Mouse (Mus musculus): Measurements from ENCODE around the gene Mapk13. TPM values are rescaled to one million over a fixed set of nuclear protein-coding genes. Genes with fewer than 3 reads are reported as not detected.
A peak's percentile ranks its signal among the peaks of the same experiment; 100 is the strongest.

Gene Mapk13
- polyA plus RNA-seq, 1 experiment from 2014 or later: 44.6 TPM

- Histone ChIP-seq H3K27me3 (ENCODE audit: control insufficient read depth, insufficient read depth, low read length) (no peaks in the 10 kb centered on the region), H3K4me2 (replicated peaks; ENCODE audit: low read depth, low read length) (peak overlapping the region; percentile 99), H3K36me3 (ENCODE audit: control insufficient read depth, insufficient read depth, low read length) (peaks cover 9% of the 10 kb centered on the region), H3K27ac (ENCODE audit: low read depth, low read length) (peak overlapping the region; percentile 96), H3K4me3 (ENCODE audit: low read length) (peak overlapping the region; percentile 84), H3K9ac (ENCODE audit: low read depth, low read length) (peak overlapping the region; percentile 100), H3K9me3 (ENCODE audit: control insufficient read depth, low read length) (no peaks in the 10 kb centered on the region), H3K4me1 (ENCODE audit: control insufficient read depth, insufficient read depth, low read length) (peaks cover 13% of the 10 kb centered on the region; the same call in 1 of the 2 replicates)
- peak; percentile 97 for ATAC-seq (ENCODE audit: low FRiP score, low TSS enrichment)
- WGBS: under 1% methylated on average over 37 of the region's 42 CpGs
Measured at GRCm38 (mm10) chr17:28801474-28802005, 32.4 kb downstream of the Mapk13 start.

- no peaks in the 10 kb centered on the region for H3K27me3 ChIP-seq (ENCODE audit: control insufficient read depth, insufficient read depth, low read length)
- no peaks in the 10 kb centered on the region for H3K9me3 ChIP-seq (ENCODE audit: control insufficient read depth, low read length)
- peak overlapping the region; percentile 100 for H3K9ac ChIP-seq (ENCODE audit: low read depth, low read length)
- H3K27ac ChIP-seq (ENCODE audit: low read depth, low read length): no peak overlapping the region
- H3K36me3 ChIP-seq (ENCODE audit: control insufficient read depth, insufficient read depth, low read length): peaks cover 14% of the 10 kb centered on the region
- H3K4me2 ChIP-seq (replicated peaks; ENCODE audit: low read depth, low read length): peak overlapping the region; percentile 89
- WGBS: 1% methylated on average over 18 of the region's 18 CpGs
- peak; percentile 24; the same call in 1 of the 2 replicates for ATAC-seq (ENCODE audit: low FRiP score, low TSS enrichment)
- peaks cover 13% of the 10 kb centered on the region; the same call in 1 of the 2 replicates for H3K4me1 ChIP-seq (ENCODE audit: control insufficient read depth, insufficient read depth, low read length)
- H3K4me3 ChIP-seq (ENCODE audit: low read length): peak overlapping the region; percentile 84
Measured at GRCm38 (mm10) chr17:28802006-28802481, 32.9 kb downstream of the Mapk13 start.

GRCm38 (mm10) chr17:28803316-28803715 lies 34.2 kb downstream of the Mapk13 start:
- H3K4me2 ChIP-seq (replicated peaks; ENCODE audit: low read depth, low read length): no peak overlapping the region
- peaks cover 13% of the 10 kb centered on the region; the same call in 1 of the 2 replicates for H3K4me1 ChIP-seq (ENCODE audit: control insufficient read depth, insufficient read depth, low read length)
- no peaks in the 10 kb centered on the region for H3K9me3 ChIP-seq (ENCODE audit: control insufficient read depth, low read length)
- ATAC-seq (ENCODE audit: low FRiP score, low TSS enrichment): no peak
- 74% methylated on average over 1 of the region's 1 CpGs for WGBS
- H3K36me3 ChIP-seq (ENCODE audit: control insufficient read depth, insufficient read depth, low read length): peaks cover 24% of the 10 kb centered on the region
- H3K27me3 ChIP-seq (ENCODE audit: control insufficient read depth, insufficient read depth, low read length): no peaks in the 10 kb centered on the region
- no peak overlapping the region for H3K9ac ChIP-seq (ENCODE audit: low read depth, low read length)
- H3K27ac ChIP-seq (ENCODE audit: low read depth, low read length): no peak overlapping the region
- H3K4me3 ChIP-seq (ENCODE audit: low read length): no peak overlapping the region

GRCm38 (mm10) chr17:28804973-28805372 lies 35.9 kb downstream of the Mapk13 start:
- WGBS: 96% methylated on average over 6 of the region's 6 CpGs
- H3K36me3 ChIP-seq (ENCODE audit: control insufficient read depth, insufficient read depth, low read length): peaks cover 36% of the 10 kb centered on the region
- no peak for ATAC-seq (ENCODE audit: low FRiP score, low TSS enrichment)
- H3K4me2 ChIP-seq (replicated peaks; ENCODE audit: low read depth, low read length): no peak overlapping the region
- peaks cover 2% of the 10 kb centered on the region; the same call in 1 of the 2 replicates for H3K4me1 ChIP-seq (ENCODE audit: control insufficient read depth, insufficient read depth, low read length)
- H3K9me3 ChIP-seq (ENCODE audit: control insufficient read depth, low read length): no peaks in the 10 kb centered on the region
- H3K27ac ChIP-seq (ENCODE audit: low read depth, low read length): no peak overlapping the region
- H3K27me3 ChIP-seq (ENCODE audit: control insufficient read depth, insufficient read depth, low read length): no peaks in the 10 kb centered on the region
- no peak overlapping the region for H3K9ac ChIP-seq (ENCODE audit: low read depth, low read length)
- no peak overlapping the region for H3K4me3 ChIP-seq (ENCODE audit: low read length)

GRCm38 (mm10) chr17:28806770-28807169 lies 37.7 kb downstream of the Mapk13 start:
- no peak overlapping the region for H3K4me2 ChIP-seq (replicated peaks; ENCODE audit: low read depth, low read length)
- no peak overlapping the region for H3K27ac ChIP-seq (ENCODE audit: low read depth, low read length)
- H3K9me3 ChIP-seq (ENCODE audit: control insufficient read depth, low read length): no peaks in the 10 kb centered on the region
- no peak for ATAC-seq (ENCODE audit: low FRiP score, low TSS enrichment)
- no peaks in the 10 kb centered on the region for H3K27me3 ChIP-seq (ENCODE audit: control insufficient read depth, insufficient read depth, low read length)
- no peaks in the 10 kb centered on the region for H3K4me1 ChIP-seq (ENCODE audit: control insufficient read depth, insufficient read depth, low read length)
- peaks cover 52% of the 10 kb centered on the region for H3K36me3 ChIP-seq (ENCODE audit: control insufficient read depth, insufficient read depth, low read length)
- H3K9ac ChIP-seq (ENCODE audit: low read depth, low read length): no peak overlapping the region
- WGBS: 95% methylated on average over 19 of the region's 19 CpGs
- H3K4me3 ChIP-seq (ENCODE audit: low read length): no peak overlapping the region

- no peaks in the 10 kb centered on the region for H3K27me3 ChIP-seq (ENCODE audit: control insufficient read depth, insufficient read depth, low read length)
- H3K27ac ChIP-seq (ENCODE audit: low read depth, low read length): no peak overlapping the region
- H3K4me1 ChIP-seq (ENCODE audit: control insufficient read depth, insufficient read depth, low read length): no peaks in the 10 kb centered on the region
- no peak overlapping the region for H3K4me3 ChIP-seq (ENCODE audit: low read length)
- H3K9me3 ChIP-seq (ENCODE audit: control insufficient read depth, low read length): no peaks in the 10 kb centered on the region
- no peak overlapping the region for H3K9ac ChIP-seq (ENCODE audit: low read depth, low read length)
- peaks cover 67% of the 10 kb centered on the region for H3K36me3 ChIP-seq (ENCODE audit: control insufficient read depth, insufficient read depth, low read length)
- no peak overlapping the region for H3K4me2 ChIP-seq (replicated peaks; ENCODE audit: low read depth, low read length)
- WGBS: 97% methylated on average over 8 of the region's 8 CpGs
- no peak for ATAC-seq (ENCODE audit: low FRiP score, low TSS enrichment)
Measured at GRCm38 (mm10) chr17:28808714-28809113, 39.6 kb downstream of the Mapk13 start.

GRCm38 (mm10) chr17:28809175-28809831 lies 40.2 kb downstream of the Mapk13 start:
- Histone ChIP-seq H3K4me3 (ENCODE audit: low read length) (no peak overlapping the region), H3K4me1 (ENCODE audit: control insufficient read depth, insufficient read depth, low read length) (no peaks in the 10 kb centered on the region), H3K27me3 (ENCODE audit: control insufficient read depth, insufficient read depth, low read length) (no peaks in the 10 kb centered on the region), H3K9me3 (ENCODE audit: control insufficient read depth, low read length) (no peaks in the 10 kb centered on the region), H3K9ac (ENCODE audit: low read depth, low read length) (no peak overlapping the region), H3K36me3 (ENCODE audit: control insufficient read depth, insufficient read depth, low read length) (peaks cover 73% of the 10 kb centered on the region), H3K4me2 (replicated peaks; ENCODE audit: low read depth, low read length) (no peak overlapping the region), H3K27ac (ENCODE audit: low read depth, low read length) (no peak overlapping the region)
- WGBS: 97% methylated on average over 10 of the region's 10 CpGs
- no peak for ATAC-seq (ENCODE audit: low FRiP score, low TSS enrichment)

GRCm38 (mm10) chr17:28812345-28812744 lies 43.2 kb downstream of the Mapk13 start:
- Histone ChIP-seq H3K9ac (ENCODE audit: low read depth, low read length) (no peak overlapping the region), H3K9me3 (ENCODE audit: control insufficient read depth, low read length) (no peaks in the 10 kb centered on the region), H3K4me3 (ENCODE audit: low read length) (no peak overlapping the region), H3K27me3 (ENCODE audit: control insufficient read depth, insufficient read depth, low read length) (no peaks in the 10 kb centered on the region), H3K27ac (ENCODE audit: low read depth, low read length) (no peak overlapping the region), H3K36me3 (ENCODE audit: control insufficient read depth, insufficient read depth, low read length) (peaks cover 81% of the 10 kb centered on the region), H3K4me2 (replicated peaks; ENCODE audit: low read depth, low read length) (no peak overlapping the region), H3K4me1 (ENCODE audit: control insufficient read depth, insufficient read depth, low read length) (no peaks in the 10 kb centered on the region)
- WGBS: 89% methylated on average over 10 of the region's 10 CpGs
- no peak for ATAC-seq (ENCODE audit: low FRiP score, low TSS enrichment)

- Histone ChIP-seq H3K27ac (ENCODE audit: low read depth, low read length) (no peak overlapping the region), H3K9me3 (ENCODE audit: control insufficient read depth, low read length) (no peaks in the 10 kb centered on the region), H3K36me3 (ENCODE audit: control insufficient read depth, insufficient read depth, low read length) (peaks cover 85% of the 10 kb centered on the region), H3K4me1 (ENCODE audit: control insufficient read depth, insufficient read depth, low read length) (no peaks in the 10 kb centered on the region), H3K4me2 (replicated peaks; ENCODE audit: low read depth, low read length) (no peak overlapping the region), H3K4me3 (ENCODE audit: low read length) (no peak overlapping the region), H3K9ac (ENCODE audit: low read depth, low read length) (no peak overlapping the region), H3K27me3 (ENCODE audit: control insufficient read depth, insufficient read depth, low read length) (no peaks in the 10 kb centered on the region)
- ATAC-seq (ENCODE audit: low FRiP score, low TSS enrichment): no peak
- WGBS: 86% methylated on average over 18 of the region's 18 CpGs
Measured at GRCm38 (mm10) chr17:28814529-28815097, 45.5 kb downstream of the Mapk13 start.
